Mouse (Mus musculus) kidney, adult 18-20 months (tissue): ENCODE results near the gene Shbg.
"Not testable (repeated sequence)": the region's sequence is repeated elsewhere in the genome, so short reads cannot be mapped to it uniquely, and the experiment has no call there.

Source experiments
- DNase-seq: peaks from one replicate; pipeline ENCODE4 v3.0.0; 2021

The Shbg gene

GRCm38 (mm10) chr11:69629802-69630201, 12.1 kb upstream of the Shbg start:
- no peak for DNase-seq

- DNase-seq, result peak; percentile 84
Observed at GRCm38 (mm10) chr11:69628286-69628685, 10.6 kb upstream of the Shbg start.

GRCm38 (mm10) chr11:69624339-69624738, 6.6 kb upstream of the Shbg start:
- not testable (repeated sequence) for DNase-seq

GRCm38 (mm10) chr11:69623006-69623405, 5.3 kb upstream of the Shbg start:
- DNase-seq, result no peak

- DNase-seq, result no peak
Observed at GRCm38 (mm10) chr11:69622406-69622805, 4.7 kb upstream of the Shbg start.

- peak; percentile 73 for DNase-seq
Observed at GRCm38 (mm10) chr11:69621571-69622268, 4.0 kb upstream of the Shbg start, which contains the start of gene Sat2. Sat2 (plus strand) TSS chr11:69622024.

- DNase-seq, result no peak
Observed at GRCm38 (mm10) chr11:69620394-69621081, 2.8 kb upstream of the Shbg start.

- no peak for DNase-seq
Observed at GRCm38 (mm10) chr11:69616781-69617180, 924 bp downstream of the Shbg start.

- not testable (repeated sequence) for DNase-seq
Observed at GRCm38 (mm10) chr11:69614257-69614588, 3.5 kb downstream of the Shbg start.

GRCm38 (mm10) chr11:69613553-69614256, 4.0 kb downstream of the Shbg start:
- DNase-seq, result peak; percentile 92

GRCm38 (mm10) chr11:69610899-69611298, 6.8 kb downstream of the Shbg start:
- DNase-seq, result no peak

- DNase-seq, result no peak
Observed at GRCm38 (mm10) chr11:69609416-69609815, 8.3 kb downstream of the Shbg start.

- DNase-seq, result no peak
Observed at GRCm38 (mm10) chr11:69608525-69608924, 9.2 kb downstream of the Shbg start.

GRCm38 (mm10) chr11:69606832-69607231, 10.9 kb downstream of the Shbg start:
- no peak for DNase-seq

- DNase-seq, result no peak
Observed at GRCm38 (mm10) chr11:69606491-69606795, 11.3 kb downstream of the Shbg start.

- DNase-seq, result peak; percentile 70
Observed at GRCm38 (mm10) chr11:69605726-69606490, 11.8 kb downstream of the Shbg start, which contains the start of gene Atp1b2. Atp1b2 (minus strand) TSS chr11:69605942.

- peak; percentile 15 for DNase-seq
Observed at GRCm38 (mm10) chr11:69604795-69605664, 12.7 kb downstream of the Shbg start.

- no peak for DNase-seq
Observed at GRCm38 (mm10) chr11:69604347-69604746, 13.4 kb downstream of the Shbg start.

GRCm38 (mm10) chr11:69603516-69603915, 14.2 kb downstream of the Shbg start:
- peak; percentile 10 for DNase-seq

- DNase-seq, result no peak
Observed at GRCm38 (mm10) chr11:69601768-69602167, 15.9 kb downstream of the Shbg start.

GRCm38 (mm10) chr11:69600098-69600497, 17.6 kb downstream of the Shbg start:
- peak; percentile 32 for DNase-seq

- no peak for DNase-seq
Observed at GRCm38 (mm10) chr11:69599436-69599835, 18.3 kb downstream of the Shbg start.
